Mouse (Mus musculus) megakaryocyte progenitor cell, adult 5-6 weeks (primary cell): ENCODE results near the gene Defb39. TPM values are rescaled to one million over a fixed set of nuclear protein-coding genes. Genes with fewer than 3 reads are reported as not detected.

Experiments
- ATAC-seq: replicated peaks from 2 replicates; pipeline ENCODE4 v1.8.0; 2016; ENCODE audit warnings: mild to moderate bottlenecking, moderate TSS enrichment, inconsistent platforms; ENCODE audit not compliant: poor library complexity
- total RNA-seq, 2 experiments: library from RNA; stranded (forward) in 1 of 2; stranded (reverse) in 1 of 2; fragments of 157-497, 149-512 nt in 1 of 2; fragments of 200-1000 nt in 1 of 2; gene quantifications; 2 replicates each; pipeline versions ENCODE4 v1.2.3 to v1.2.4; 2015 to 2017

The Defb39 gene
- total RNA-seq (2015) (not detected in 2 replicates), total RNA-seq (2017) (not detected in 2 replicates)

- ATAC-seq: no peak
Measured at GRCm38 (mm10) chr8:19064710-19065109, at the start of gene Defb39. TSS of gene Defb39 (minus strand) at chr8:19064810.

- ATAC-seq: no peak
Measured at GRCm38 (mm10) chr8:19066013-19066412, 1.4 kb upstream of the Defb39 start.

GRCm38 (mm10) chr8:19062891-19063290 lies 1.7 kb downstream of the Defb39 start:
- ATAC-seq: no peak

- ATAC-seq: no peak
Measured at GRCm38 (mm10) chr8:19045242-19045641, 19.4 kb downstream of the Defb39 start.

GRCm38 (mm10) chr8:19026466-19026865 lies 38.1 kb downstream of the Defb39 start, which contains the start of gene Defb38:
TSS of gene Defb38 (minus strand) at chr8:19026566.
- ATAC-seq: no peak

Other genes with a start within 250 kb of the Defb39 start
- not detected in 2 replicates for gene Defb40, start 86.6 kb downstream of the Defb39 start, total RNA-seq (2015)
- not detected in 2 replicates for gene Defb40, start 86.6 kb downstream of the Defb39 start, total RNA-seq (2017)
- not detected in 2 replicates for gene Defb37, start 73.8 kb downstream of the Defb39 start, total RNA-seq (2015)
- not detected in 2 replicates for gene Defb37, start 73.8 kb downstream of the Defb39 start, total RNA-seq (2017)
- not detected in 2 replicates for gene Defb38, start 38.2 kb downstream of the Defb39 start, total RNA-seq (2015)
- gene Defb38, start 38.2 kb downstream of the Defb39 start, total RNA-seq (2017): not detected in 2 replicates
- not detected in 2 replicates for gene Defb12, start 50.0 kb upstream of the Defb39 start, total RNA-seq (2015)
- gene Defb12, start 50.0 kb upstream of the Defb39 start, total RNA-seq (2017): not detected in 2 replicates
- gene Defb34, start 58.9 kb upstream of the Defb39 start, total RNA-seq (2015): not detected in 2 replicates
- gene Defb34, start 58.9 kb upstream of the Defb39 start, total RNA-seq (2017): not detected in 2 replicates
- gene Gm45826, start 76.0 kb upstream of the Defb39 start, total RNA-seq (2015): not detected in 2 replicates
- gene Gm45826, start 76.0 kb upstream of the Defb39 start, total RNA-seq (2017): not detected in 2 replicates
- gene Defb14, start 129.5 kb upstream of the Defb39 start, total RNA-seq (2015): not detected in 2 replicates
- not detected in 2 replicates for gene Defb14, start 129.5 kb upstream of the Defb39 start, total RNA-seq (2017)
- gene Defb4, start 133.9 kb upstream of the Defb39 start, total RNA-seq (2015): not detected in 2 replicates
- not detected in 2 replicates for gene Defb4, start 133.9 kb upstream of the Defb39 start, total RNA-seq (2017)
- gene Defb6, start 160.7 kb upstream of the Defb39 start, total RNA-seq (2015): not detected in 2 replicates
- not detected in 2 replicates for gene Defb6, start 160.7 kb upstream of the Defb39 start, total RNA-seq (2017)
- not detected in 2 replicates for gene Defb46, start 175.1 kb upstream of the Defb39 start, total RNA-seq (2015)
- gene Defb46, start 175.1 kb upstream of the Defb39 start, total RNA-seq (2017): not detected in 2 replicates
- gene Defb5, start 182.8 kb upstream of the Defb39 start, total RNA-seq (2015): not detected in 2 replicates
- gene Defb5, start 182.8 kb upstream of the Defb39 start, total RNA-seq (2017): not detected in 2 replicates
- not detected in 2 replicates for gene Defb3, start 228.6 kb upstream of the Defb39 start, total RNA-seq (2015)
- gene Defb3, start 228.6 kb upstream of the Defb39 start, total RNA-seq (2017): not detected in 2 replicates